Mouse (Mus musculus) CH12.LX (cell line): ENCODE data around the gene Ccdc146. TPM values are rescaled to one million over a fixed set of nuclear protein-coding genes. Genes with fewer than 3 reads are reported as not detected.

ENCODE experiments used
- DNase-seq: peaks from one replicate; pipeline ENCODE4 v3.0.0-alpha.2; 2013; ENCODE audit errors: extremely low read depth
- H3K27ac ChIP-seq: 2 replicates; pipeline ENCODE4 v1.5.1; 2012; ENCODE audit warnings: low read depth, mild to moderate bottlenecking, control low read depth, moderate library complexity; ENCODE audit not compliant: insufficient read depth
- H3K27me3 ChIP-seq: replicated peaks from 2 replicates; pipeline ENCODE3; 2012; ENCODE audit warnings: inconsistent platforms
- H3K36me3 ChIP-seq, 2 experiments: replicated peaks in 1 of 2; 2 replicates each; pipeline versions ENCODE3 to v1.6.1; 2012; ENCODE audit warnings: inconsistent platforms in 1 of 2, low read length in 1 of 2, mild to moderate bottlenecking in 1 of 2, mixed read lengths in 1 of 2, moderate library complexity in 1 of 2; ENCODE audit not compliant: control insufficient read depth in 1 of 2, insufficient read depth in 1 of 2
- H3K4me1 ChIP-seq, 2 experiments: 2 replicates each; pipeline ENCODE4 v1.6.1; 2012; ENCODE audit warnings: inconsistent platforms in 1 of 2, moderate library complexity in 1 of 2; ENCODE audit not compliant: insufficient read depth in 2 of 2, control insufficient read depth in 1 of 2
- H3K4me2 ChIP-seq: 2 replicates; pipeline ENCODE4 v1.6.1; 2012; ENCODE audit warnings: low read depth, mild to moderate bottlenecking, control low read depth; ENCODE audit not compliant: poor library complexity, insufficient read depth, severe bottlenecking
- H3K4me3 ChIP-seq, 3 experiments: fragments of 150-350 bp in 1 of 3; sonication (generic) in 1 of 3; replicated peaks in 1 of 3; 2 replicates each; pipeline versions ENCODE3 to v1.5.1; 2011 to 2012; ENCODE audit warnings: low read depth in 2 of 3, low read length in 2 of 3, mild to moderate bottlenecking in 2 of 3, moderate library complexity in 2 of 3, control low read depth in 1 of 3, improper control_type of control experiment in 1 of 3, inconsistent platforms in 1 of 3, mixed read lengths in 1 of 3; ENCODE audit not compliant: poor library complexity in 1 of 3
- H3K79me2 ChIP-seq: replicated peaks from 2 replicates; pipeline ENCODE4 v1.6.1; 2012; ENCODE audit warnings: mild to moderate bottlenecking, moderate library complexity; ENCODE audit not compliant: control insufficient read depth, poor library complexity, insufficient read depth, severe bottlenecking; ENCODE audit errors: extremely low read depth
- H3K9ac ChIP-seq: 2 replicates; pipeline ENCODE4 v1.6.1; 2012; ENCODE audit warnings: low read depth, mild to moderate bottlenecking, control low read depth, moderate library complexity; ENCODE audit not compliant: insufficient read depth
- H3K9me3 ChIP-seq: replicated peaks from 2 replicates; pipeline ENCODE3; 2012; ENCODE audit warnings: low read length, inconsistent platforms, mixed read lengths
- BHLHE40 ChIP-seq: IDR thresholded peaks from 2 replicates; pipeline ENCODE4 v1.6.1; 2011; ENCODE audit warnings: mild to moderate bottlenecking, low read depth, low read length, improper control_type of control experiment
- CHD2 ChIP-seq: IDR thresholded peaks from 2 replicates; pipeline ENCODE4 v1.6.1; 2011; ENCODE audit warnings: low read length, improper control_type of control experiment
- CTCF ChIP-seq, 2 experiments: IDR thresholded peaks in 1 of 2; conservative IDR thresholded peaks in 1 of 2; 2 replicates each; pipeline ENCODE4 v1.5.1; 2011 to 2012; ENCODE audit warnings: low read depth in 2 of 2, low read length in 2 of 2, improper control_type of control experiment in 1 of 2, inconsistent platforms in 1 of 2, mild to moderate bottlenecking in 1 of 2, moderate library complexity in 1 of 2
- EP300 ChIP-seq: IDR thresholded peaks from 2 replicates; pipeline ENCODE4 v1.6.1; 2011; ENCODE audit warnings: low read length, improper control_type of control experiment
- GABPA ChIP-seq: IDR thresholded peaks from 2 replicates; pipeline ENCODE4 v1.6.1; 2012; ENCODE audit warnings: low read depth, low read length, improper control_type of control experiment, inconsistent platforms; ENCODE audit not compliant: insufficient replicate concordance
- IRF4 ChIP-seq: IDR thresholded peaks from 2 replicates; pipeline ENCODE4 v1.6.1; 2014; ENCODE audit warnings: low read depth, mild to moderate bottlenecking, inconsistent platforms, low read length, improper control_type of control experiment
- MAFK ChIP-seq: IDR thresholded peaks from 2 replicates; pipeline ENCODE4 v1.6.1; 2011; ENCODE audit warnings: low read length, improper control_type of control experiment; ENCODE audit not compliant: insufficient replicate concordance
- MAX ChIP-seq: IDR thresholded peaks from 2 replicates; pipeline ENCODE4 v1.6.1; 2011; ENCODE audit warnings: low read length, improper control_type of control experiment
- MAZ ChIP-seq: IDR thresholded peaks from 2 replicates; pipeline ENCODE4 v1.6.1; 2012; ENCODE audit warnings: low read depth, mild to moderate bottlenecking, inconsistent platforms, low read length, improper control_type of control experiment, moderate library complexity
- MEF2A ChIP-seq: IDR thresholded peaks from 2 replicates; pipeline ENCODE4 v1.6.1; 2014; ENCODE audit warnings: low read depth, mild to moderate bottlenecking, inconsistent platforms, low read length, improper control_type of control experiment, borderline replicate concordance
- NELFE ChIP-seq: IDR thresholded peaks from 2 replicates; pipeline ENCODE4 v1.6.1; 2011; ENCODE audit warnings: low read depth, low read length, improper control_type of control experiment
- NRF1 ChIP-seq: IDR thresholded peaks from 2 replicates; pipeline ENCODE4 v1.6.1; 2014; ENCODE audit warnings: low read depth, mild to moderate bottlenecking, inconsistent platforms, low read length, improper control_type of control experiment, moderate library complexity
- POLR2AphosphoS2 ChIP-seq: IDR thresholded peaks from 2 replicates; pipeline ENCODE4 v1.6.1; 2011; ENCODE audit warnings: low read depth, low read length, improper control_type of control experiment
- RAD21 ChIP-seq: IDR thresholded peaks from 2 replicates; pipeline ENCODE4 v1.6.1; 2011; ENCODE audit warnings: low read depth, mild to moderate bottlenecking, low read length, improper control_type of control experiment, moderate library complexity
- SIN3A ChIP-seq: IDR thresholded peaks from 2 replicates; pipeline ENCODE4 v1.6.1; 2012; ENCODE audit warnings: low read length, improper control_type of control experiment, inconsistent platforms
- SMC3 ChIP-seq: IDR thresholded peaks from 2 replicates; pipeline ENCODE4 v1.6.1; 2011; ENCODE audit warnings: low read depth, low read length, improper control_type of control experiment
- TBP ChIP-seq: conservative IDR thresholded peaks from 2 replicates; pipeline ENCODE4 v1.6.1; 2011; ENCODE audit warnings: low read depth, low read length, improper control_type of control experiment
- USF1 ChIP-seq: IDR thresholded peaks from 2 replicates; pipeline ENCODE4 v1.6.1; 2014; ENCODE audit warnings: low read depth, mild to moderate bottlenecking, inconsistent platforms, low read length, improper control_type of control experiment
- ZC3H11A ChIP-seq: IDR thresholded peaks from 2 replicates; pipeline ENCODE4 v1.6.1; 2012; ENCODE audit warnings: low read depth, mild to moderate bottlenecking, inconsistent platforms, low read length, improper control_type of control experiment
- ZNF384 ChIP-seq: IDR thresholded peaks from 2 replicates; pipeline ENCODE4 v1.6.1; 2012; ENCODE audit warnings: low read depth, low read length, improper control_type of control experiment, inconsistent platforms
- dilution Hi-C: fragments of 300-500 bp; cut with MboI; formaldehyde crosslinking; loops from 2 replicates; pipeline ENCODE4 v1.14.3; 2020; ENCODE audit warnings: low sequenced_read_pairs; ENCODE audit not compliant: extremely low pct_unique_long_range_greater_than_20kb, extremely low pct_ligation_motif_present
- in situ Hi-C: fragments of 300-500 bp; cut with MboI; formaldehyde crosslinking; loops from 3 replicates; pipeline ENCODE4 v1.14.3; 2019; ENCODE audit warnings: low sequenced_read_pairs, low pct_ligation_motif_present, low pct_unique_long_range_greater_than_20kb, mixed read lengths
- polyA plus RNA-seq: library from polyadenylated mRNA; unstranded; fragments of >175 nt; gene quantifications from 2 replicates; pipeline ENCODE4 v1.2.1, GENCODE M21; 2012; ENCODE audit warnings: low read depth; ENCODE audit not compliant: insufficient read length
- total RNA-seq, 2 experiments: library from RNA; depleted of rRNA; stranded (reverse); fragments of 300-350 nt in 1 of 2; fragments of >200 nt in 1 of 2; gene quantifications; 2 replicates each; pipeline ENCODE4 v1.2.3; 2012 to 2014

The Ccdc146 gene
- total and polyA plus RNA-seq, 3 experiments, result 0.17 to 0.21 TPM; not detected in 1

DNA sequence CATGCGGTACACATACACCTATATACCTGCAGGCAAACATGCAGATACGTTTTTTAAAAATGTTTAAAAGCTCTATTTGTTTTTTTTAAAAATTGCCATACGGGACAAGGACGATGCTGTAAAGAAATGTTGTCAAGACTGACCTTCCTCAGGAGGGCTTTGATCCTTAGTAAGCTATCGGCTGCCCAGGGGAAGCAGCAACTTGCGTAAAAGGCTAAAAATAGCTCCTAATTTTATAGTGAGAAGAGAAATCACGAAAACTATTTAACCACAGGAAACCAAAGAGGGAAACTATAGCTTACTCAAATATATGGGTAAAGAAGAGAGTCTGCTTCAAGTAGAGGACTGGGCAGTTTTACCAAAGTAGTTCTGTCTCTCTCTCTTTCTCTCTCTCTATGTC is 163.7 kb downstream of the Ccdc146 start:
- no peak overlapping the region for H3K4me3 ChIP-seq
- DNase-seq, result no peak
- dilution Hi-C loops (no loop called here), in situ Hi-C loops (loop anchor here (10.0 kb wide), 1 partner anchor 324 kb away; no protein-coding TSS in a partner anchor)
- H3K4me1 ChIP-seq, result peaks cover 3 to 7% of the 10 kb centered on the region in 2 experiments; a peak in 3 of 4 replicates
- H3K9me3 ChIP-seq, result no peaks in the 10 kb centered on the region
- H3K36me3 ChIP-seq, result peaks cover 0 to 9% of the 10 kb centered on the region in 2 experiments
- no peak for TF ChIP-seq CHD2
- no peak for TF ChIP-seq EP300
- TF ChIP-seq BHLHE40, result no peak
- no peak for TF ChIP-seq GABPA
- TF ChIP-seq SIN3A, result no peak
- no peak for TF ChIP-seq NRF1
- no peak for TF ChIP-seq NELFE
- TF ChIP-seq USF1, result no peak
- TF ChIP-seq MAX, result no peak
- no peak for TF ChIP-seq MEF2A
- no peak for TF ChIP-seq IRF4
- TF ChIP-seq ZNF384, result no peak
- TF ChIP-seq MAZ, result no peak
- TF ChIP-seq TBP, result no peak
- TF ChIP-seq POLR2AphosphoS2, result no peak
- TF ChIP-seq, all 38 proteins: peak for 0
- Histone ChIP-seq H3K79me2 (no peaks in the 10 kb centered on the region), H3K9ac (no peak overlapping the region), H3K27me3 (no peaks in the 10 kb centered on the region), H3K4me2 (no peak overlapping the region), H3K27ac (no peak overlapping the region)

DNA sequence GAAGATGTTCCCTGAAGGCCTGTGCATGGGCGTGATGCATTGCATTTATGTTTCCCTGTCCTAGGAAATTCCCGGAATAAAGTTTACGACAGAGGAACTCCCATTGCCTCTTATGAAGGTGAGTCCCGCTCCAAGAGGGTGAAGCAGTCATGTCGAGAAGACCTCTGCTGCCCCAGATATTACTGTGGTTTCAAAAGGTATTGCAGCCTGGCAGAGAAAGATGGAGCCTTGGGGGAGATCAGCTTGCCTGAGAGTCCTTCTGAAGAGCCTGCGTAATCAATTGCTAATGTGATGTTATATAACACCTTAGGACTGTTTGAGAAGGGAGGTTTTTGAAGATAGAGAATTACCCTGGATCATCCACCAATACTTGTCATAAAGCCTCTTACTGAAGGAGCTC is 166.7 kb downstream of the Ccdc146 start:
- Histone ChIP-seq H3K9me3 (no peaks in the 10 kb centered on the region), H3K27me3 (no peaks in the 10 kb centered on the region), H3K4me3 (no peak overlapping the region), H3K4me2 (no peak overlapping the region), H3K27ac (no peak overlapping the region), H3K79me2 (no peaks in the 10 kb centered on the region), H3K36me3 (peaks cover 0 to 9% of the 10 kb centered on the region in 2 experiments), H3K9ac (no peak overlapping the region), H3K4me1 (peaks cover 8 to 29% of the 10 kb centered on the region in 2 experiments; a peak in 3 of 4 replicates)
- DNase-seq, result no peak
- in situ Hi-C loops, result no loop called here
- TF ChIP-seq GABPA (no peak), SMC3 (peak; percentile 37), USF1 (no peak), POLR2AphosphoS2 (no peak), MAFK (no peak), RAD21 (peak; percentile 64), TBP (no peak), CTCF (conservative IDR thresholded peaks at IDR 0.05 in 1 of 2, IDR thresholded peaks at IDR 0.05 in 1 of 2; ENCODE audit: low read depth in 2 of 2, low read length in 2 of 2) (peak; percentile 33 to 62; a peak in 3 of 4 replicates), ZC3H11A (no peak), ZNF384 (no peak), BHLHE40 (no peak)
- dilution Hi-C loops, result no loop called here
